Mouse (Mus musculus) ES-E14 (cell line): ENCODE results near the gene Kctd5.

Source experiments
- ZC3H11A ChIP-seq: IDR thresholded peaks from 2 replicates; pipeline ENCODE4 v1.6.1; 2012; ENCODE audit warnings: low read depth, mild to moderate bottlenecking, inconsistent platforms, low read length, borderline replicate concordance
- ZNF384 ChIP-seq: IDR thresholded peaks from 2 replicates; pipeline ENCODE4 v1.6.1; 2012; ENCODE audit warnings: low read depth, low read length, inconsistent platforms

- TF ChIP-seq ZC3H11A, result no peak
- TF ChIP-seq ZNF384, result no peak
Observed at GRCm38 (mm10) chr17:24056636-24057625, 16.4 kb downstream of the Kctd5 start.
